Mouse (Mus musculus) testis, adult 2 months (tissue): ENCODE measurements around the gene Rps27l. TPM values are rescaled to one million over a fixed set of nuclear protein-coding genes. Genes with fewer than 3 reads are reported as not detected.
"Not testable (repeated sequence)": the region's sequence is repeated elsewhere in the genome, so short reads cannot be mapped to it uniquely, and the experiment has no call there.

ENCODE experiments used
- H3K27ac ChIP-seq: fragments of 200-500 bp; 2 replicates; pipeline ENCODE4 v1.5.1; 2012; ENCODE audit warnings: low read depth, low read length; ENCODE audit not compliant: control insufficient read depth, insufficient read depth
- H3K27me3 ChIP-seq: fragments of 200-500 bp; 2 replicates; pipeline ENCODE4 v1.6.1; 2012; ENCODE audit warnings: mild to moderate bottlenecking, low read length, moderate library complexity; ENCODE audit not compliant: control insufficient read depth, insufficient read depth
- H3K36me3 ChIP-seq: fragments of 200-500 bp; 2 replicates; pipeline ENCODE4 v1.6.1; 2012; ENCODE audit warnings: mild to moderate bottlenecking, low read length; ENCODE audit not compliant: control insufficient read depth, insufficient read depth
- H3K4me1 ChIP-seq: fragments of 200-500 bp; 2 replicates; pipeline ENCODE4 v1.6.1; 2012; ENCODE audit warnings: low read length; ENCODE audit not compliant: control insufficient read depth, insufficient read depth
- H3K4me3 ChIP-seq: fragments of 200-500 bp; 2 replicates; pipeline ENCODE4 v1.5.1; 2012; ENCODE audit warnings: low read depth, mild to moderate bottlenecking, low read length, moderate library complexity, mixed read lengths; ENCODE audit not compliant: control insufficient read depth
- CTCF ChIP-seq: fragments of 200-500 bp; IDR thresholded peaks from 2 replicates; pipeline ENCODE4 v1.5.1; 2012; ENCODE audit warnings: low read depth, mild to moderate bottlenecking, inconsistent platforms, low read length, moderate library complexity; ENCODE audit not compliant: control insufficient read depth, insufficient read depth, insufficient replicate concordance
- POLR2A ChIP-seq: fragments of 200-500 bp; IDR thresholded peaks from 2 replicates; pipeline ENCODE4 v1.6.1; 2012; ENCODE audit warnings: low read depth, mild to moderate bottlenecking, inconsistent platforms, low read length, moderate library complexity; ENCODE audit not compliant: control insufficient read depth
- polyA plus RNA-seq: library from polyadenylated mRNA; depleted of rRNA; stranded (reverse); fragments of >200 nt; gene quantifications from 2 replicates; pipeline ENCODE4 v1.2.3, GENCODE M21; 2012

Gene Rps27l
- polyA plus RNA-seq, 1 experiment = 75.7 TPM

DNA sequence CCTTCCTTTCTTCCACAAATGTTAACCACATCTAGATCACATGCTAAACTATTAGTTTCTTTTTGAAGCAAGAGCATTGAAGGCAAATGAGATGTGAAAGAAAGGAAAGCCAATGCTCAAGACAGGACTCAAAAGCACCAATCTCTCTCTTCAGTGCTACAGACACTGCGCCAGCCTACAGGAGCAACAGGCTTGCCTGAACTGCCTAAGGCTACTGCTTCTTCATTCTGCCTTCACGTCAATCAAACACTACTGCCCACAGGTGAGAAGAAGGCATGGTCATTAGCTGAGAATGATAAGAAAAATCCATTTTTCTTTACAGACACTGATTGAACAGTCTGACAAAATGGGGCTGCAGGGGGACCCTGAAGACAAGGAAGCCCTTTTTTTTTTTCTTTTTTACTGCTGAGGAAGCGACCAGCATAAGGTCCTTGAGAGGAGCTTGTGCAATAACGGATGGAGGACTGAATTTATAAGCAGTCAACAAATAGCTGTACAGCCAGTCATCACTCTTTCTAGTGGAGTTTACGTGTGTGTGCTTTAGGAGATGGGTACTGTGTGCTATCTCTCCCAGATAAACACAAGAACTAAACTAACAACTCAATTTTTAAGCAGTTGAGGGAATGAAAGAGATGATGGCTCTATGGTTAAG lies 38.0 kb upstream of the Rps27l start:
- Histone ChIP-seq H3K4me3 (no peak overlapping the region), H3K4me1 (no peaks in the 10 kb centered on the region), H3K36me3 (no peaks in the 10 kb centered on the region), H3K27me3 (no peaks in the 10 kb centered on the region), H3K27ac (no peak overlapping the region)
- TF ChIP-seq CTCF = no peak
- no peak for TF ChIP-seq POLR2A

DNA sequence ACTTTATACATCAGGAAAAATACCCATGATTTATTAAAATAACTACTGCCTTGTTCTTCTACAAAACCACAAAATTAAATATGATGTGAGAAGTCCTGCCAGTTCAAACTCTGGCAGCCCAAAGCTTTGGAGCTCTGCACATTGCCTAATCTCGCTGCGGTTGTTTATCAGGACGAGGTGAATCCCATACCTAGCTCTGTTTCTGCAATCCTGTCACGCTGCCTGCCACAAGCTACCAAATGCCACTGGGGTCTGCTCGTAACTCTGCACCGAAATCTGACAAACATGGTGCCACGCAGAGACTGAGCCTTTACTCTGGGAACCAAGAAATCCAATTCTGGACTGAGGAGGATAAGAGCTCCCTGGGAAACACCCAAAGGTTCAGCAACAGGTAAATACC lies 36.0 kb upstream of the Rps27l start:
- no peak for TF ChIP-seq CTCF
- TF ChIP-seq POLR2A = no peak
- Histone ChIP-seq H3K36me3 (no peaks in the 10 kb centered on the region), H3K27me3 (no peaks in the 10 kb centered on the region), H3K4me3 (no peak overlapping the region), H3K27ac (no peak overlapping the region), H3K4me1 (peaks cover 2% of the 10 kb centered on the region; the same call in 1 of the 2 replicates)

DNA sequence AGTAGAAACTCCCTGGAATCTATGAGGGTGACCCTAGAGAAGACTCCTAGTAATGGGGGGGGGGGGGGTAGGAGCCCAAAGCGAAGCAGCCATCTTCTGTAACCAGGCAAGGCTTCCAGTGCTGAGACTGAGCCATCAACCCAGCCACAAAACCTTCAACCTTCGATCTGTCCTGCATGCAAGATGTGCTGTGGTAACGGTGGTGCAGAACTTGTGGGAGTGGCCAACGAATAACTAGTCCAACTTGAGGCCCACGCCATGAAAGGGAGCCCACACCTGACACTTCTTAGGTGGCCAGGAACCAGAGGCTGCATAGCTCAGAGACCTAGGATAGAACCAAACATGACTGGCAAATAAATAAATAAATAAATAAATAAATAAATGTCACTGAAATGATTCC lies 35.2 kb upstream of the Rps27l start:
- TF ChIP-seq CTCF = no peak
- no peak for TF ChIP-seq POLR2A
- no peak overlapping the region for H3K4me3 ChIP-seq
- no peak overlapping the region for H3K27ac ChIP-seq
- H3K36me3 ChIP-seq = no peaks in the 10 kb centered on the region
- no peaks in the 10 kb centered on the region for H3K27me3 ChIP-seq
- peaks cover 2% of the 10 kb centered on the region; the same call in 1 of the 2 replicates for H3K4me1 ChIP-seq

DNA sequence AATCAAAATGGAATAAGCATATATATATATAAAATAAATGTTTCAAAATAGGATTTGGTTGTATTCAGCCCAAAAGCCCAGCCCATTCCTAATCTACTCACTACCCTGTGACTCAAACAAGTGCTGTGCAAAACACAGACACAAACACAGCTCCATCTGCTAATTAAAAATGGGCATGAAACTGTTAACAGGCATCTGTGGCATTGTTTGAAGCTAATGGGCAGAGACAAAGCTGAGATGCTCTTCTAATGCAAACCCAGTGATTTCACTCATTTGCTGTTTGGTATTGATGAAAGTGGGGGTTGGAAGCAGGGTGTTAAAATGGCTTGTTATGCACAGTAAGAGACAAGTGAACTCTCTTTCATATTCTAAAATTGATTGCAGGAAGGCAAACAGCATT lies 33.6 kb upstream of the Rps27l start:
- no peaks in the 10 kb centered on the region for H3K36me3 ChIP-seq
- H3K4me1 ChIP-seq = peaks cover 2% of the 10 kb centered on the region; the same call in 1 of the 2 replicates
- no peak overlapping the region for H3K4me3 ChIP-seq
- no peak for TF ChIP-seq POLR2A
- no peaks in the 10 kb centered on the region for H3K27me3 ChIP-seq
- no peak overlapping the region for H3K27ac ChIP-seq

- H3K4me1 ChIP-seq, H3K27me3 ChIP-seq, H3K36me3 ChIP-seq, H3K4me3 ChIP-seq: not testable (repeated sequence)
- H3K27ac ChIP-seq = peak overlapping the region; percentile 32; the same call in 1 of the 2 replicates
Observed at GRCm38 (mm10) chr9:66913254-66913934, 32.5 kb upstream of the Rps27l start.

- TF ChIP-seq POLR2A (no peak), CTCF (no peak)
- Histone ChIP-seq H3K4me3 (no peak overlapping the region), H3K4me1 (peaks cover 5% of the 10 kb centered on the region), H3K27me3 (no peaks in the 10 kb centered on the region), H3K36me3 (no peaks in the 10 kb centered on the region), H3K27ac (no peak overlapping the region)
Observed at GRCm38 (mm10) chr9:66914540-66914939, 31.3 kb upstream of the Rps27l start.

GRCm38 (mm10) chr9:66915401-66915800 lies 30.5 kb upstream of the Rps27l start:
- Histone ChIP-seq H3K27ac (0 out of 2 replicates have a peak overlapping the region, but pooled peaks have one; percentile 14), H3K27me3 (no peaks in the 10 kb centered on the region), H3K4me1 (peaks cover 8% of the 10 kb centered on the region), H3K36me3 (no peaks in the 10 kb centered on the region), H3K4me3 (no peak overlapping the region)
- TF ChIP-seq POLR2A (no peak), CTCF (no peak)
